Mouse (Mus musculus): ENCODE measurements around the gene Ror1. TPM values are rescaled to one million over a fixed set of nuclear protein-coding genes. Genes with fewer than 3 reads are reported as not detected.

Ror1 gene
- polyA plus RNA-seq, 1 experiment from 2014 or later: 24.3 TPM

- no peak overlapping the region for H3K4me2 ChIP-seq (replicated peaks)
- 85% methylated on average over 1 of the region's 1 CpGs for WGBS
- no peaks in the 10 kb centered on the region for H3K27me3 ChIP-seq
- ATAC-seq (ENCODE audit: insufficient number of reproducible peaks, insufficient read depth, low FRiP score, low TSS enrichment): no peak
- no peak overlapping the region for H3K27ac ChIP-seq
- H3K4me3 ChIP-seq: no peak overlapping the region
- 0 out of 2 replicates have a peak, but pooled peaks cover 6% of the 10 kb centered on the region for H3K4me1 ChIP-seq
- no peaks in the 10 kb centered on the region for H3K9me3 ChIP-seq
- no peaks in the 10 kb centered on the region for H3K36me3 ChIP-seq
- no peak overlapping the region for H3K9ac ChIP-seq
Observed at GRCm38 (mm10) chr4:100119431-100119830, 23.8 kb downstream of the Ror1 start.

GRCm38 (mm10) chr4:100120547-100120946 is 25.0 kb downstream of the Ror1 start:
- ATAC-seq (ENCODE audit: insufficient number of reproducible peaks, insufficient read depth, low FRiP score, low TSS enrichment): no peak
- H3K27me3 ChIP-seq: no peaks in the 10 kb centered on the region
- no peak overlapping the region for H3K4me2 ChIP-seq (replicated peaks)
- no peaks in the 10 kb centered on the region for H3K36me3 ChIP-seq
- 0 out of 2 replicates have a peak, but pooled peaks cover 6% of the 10 kb centered on the region for H3K4me1 ChIP-seq
- no peak overlapping the region for H3K27ac ChIP-seq
- H3K9ac ChIP-seq: no peak overlapping the region
- H3K4me3 ChIP-seq: no peak overlapping the region
- no peaks in the 10 kb centered on the region for H3K9me3 ChIP-seq
- 87% methylated on average over 5 of the region's 5 CpGs for WGBS

DNA sequence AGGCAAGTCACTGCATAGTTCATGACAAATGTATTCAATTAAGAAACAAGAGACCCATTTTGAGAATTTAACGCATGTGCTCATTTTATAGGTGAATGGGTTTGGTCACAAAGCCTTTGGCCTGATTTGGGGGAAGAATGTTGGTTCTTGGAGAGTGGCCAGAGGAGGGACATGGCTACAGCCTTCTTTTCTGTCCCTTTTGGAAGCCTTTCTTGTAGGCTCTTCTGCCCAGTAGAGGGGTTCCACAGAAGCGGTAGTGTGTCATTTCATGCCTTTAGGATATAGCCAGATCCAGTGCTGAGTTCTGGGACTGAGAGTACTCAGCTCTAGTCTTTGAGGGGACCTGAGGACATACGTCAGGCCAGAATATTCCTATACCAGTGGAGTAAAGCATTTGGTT is 26.8 kb downstream of the Ror1 start:
- 81% methylated on average over 3 of the region's 3 CpGs for WGBS
- no peak overlapping the region for H3K27ac ChIP-seq
- no peak for ATAC-seq (ENCODE audit: insufficient number of reproducible peaks, insufficient read depth, low FRiP score, low TSS enrichment)
- no peaks in the 10 kb centered on the region for H3K27me3 ChIP-seq
- peaks cover 17% of the 10 kb centered on the region; the same call in 1 of the 2 replicates for H3K4me1 ChIP-seq
- H3K4me2 ChIP-seq (replicated peaks): no peak overlapping the region
- no peak overlapping the region for H3K9ac ChIP-seq
- no peak overlapping the region for H3K4me3 ChIP-seq
- no peaks in the 10 kb centered on the region for H3K9me3 ChIP-seq
- H3K36me3 ChIP-seq: no peaks in the 10 kb centered on the region

- H3K9me3 ChIP-seq: no peaks in the 10 kb centered on the region
- no peaks in the 10 kb centered on the region for H3K27me3 ChIP-seq
- no peak overlapping the region for H3K9ac ChIP-seq
- peaks cover 17% of the 10 kb centered on the region for H3K4me1 ChIP-seq
- 57% methylated on average over 3 of the region's 3 CpGs for WGBS
- no peak overlapping the region for H3K4me3 ChIP-seq
- H3K27ac ChIP-seq: no peak overlapping the region
- H3K36me3 ChIP-seq: no peaks in the 10 kb centered on the region
- no peak for ATAC-seq (ENCODE audit: insufficient number of reproducible peaks, insufficient read depth, low FRiP score, low TSS enrichment)
- no peak overlapping the region for H3K4me2 ChIP-seq (replicated peaks)
Observed at GRCm38 (mm10) chr4:100123519-100123918, 27.9 kb downstream of the Ror1 start.

- no peaks in the 10 kb centered on the region for H3K9me3 ChIP-seq
- H3K4me3 ChIP-seq: no peak overlapping the region
- H3K36me3 ChIP-seq: no peaks in the 10 kb centered on the region
- peaks cover 21% of the 10 kb centered on the region for H3K4me1 ChIP-seq
- no peak overlapping the region for H3K27ac ChIP-seq
- no peak overlapping the region for H3K4me2 ChIP-seq (replicated peaks)
- no peaks in the 10 kb centered on the region for H3K27me3 ChIP-seq
- ATAC-seq (ENCODE audit: insufficient number of reproducible peaks, insufficient read depth, low FRiP score, low TSS enrichment): no peak
- no peak overlapping the region for H3K9ac ChIP-seq
Observed at GRCm38 (mm10) chr4:100124056-100124455, 28.5 kb downstream of the Ror1 start.

DNA sequence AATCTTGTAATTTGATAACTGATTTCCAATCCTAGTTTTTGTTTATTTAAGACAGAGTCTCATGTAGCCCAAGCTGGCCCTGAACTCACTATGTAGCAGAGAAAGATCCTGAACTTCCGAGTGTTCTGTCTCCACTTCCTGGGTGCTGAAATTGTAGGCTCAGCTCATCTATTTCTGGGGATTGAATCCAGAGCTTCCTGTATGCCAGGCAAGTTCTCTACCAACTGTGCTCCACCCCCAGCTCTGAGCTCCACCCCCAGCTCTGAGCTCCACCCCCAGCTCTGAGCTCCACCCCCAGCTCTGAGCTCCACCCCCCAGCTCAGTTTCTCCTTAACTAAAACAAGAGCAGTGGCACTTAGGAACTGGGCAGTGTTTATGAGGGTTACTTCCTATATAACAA is 29.3 kb downstream of the Ror1 start:
- no peaks in the 10 kb centered on the region for H3K9me3 ChIP-seq
- no peak for ATAC-seq (ENCODE audit: insufficient number of reproducible peaks, insufficient read depth, low FRiP score, low TSS enrichment)

GRCm38 (mm10) chr4:100126531-100127310 is 31.1 kb downstream of the Ror1 start:
- Histone ChIP-seq H3K4me3 (no peak overlapping the region), H3K27ac (no peak overlapping the region), H3K9me3 (no peaks in the 10 kb centered on the region), H3K27me3 (no peaks in the 10 kb centered on the region), H3K9ac (no peak overlapping the region), H3K4me1 (peaks cover 28% of the 10 kb centered on the region), H3K36me3 (no peaks in the 10 kb centered on the region), H3K4me2 (replicated peaks) (no peak overlapping the region)
- WGBS: 19% methylated on average over 12 of the region's 12 CpGs
- ATAC-seq (ENCODE audit: insufficient number of reproducible peaks, insufficient read depth, low FRiP score, low TSS enrichment): no peak

More for the DNA sequence above, 29.3 kb downstream of the Ror1 start:
- Histone ChIP-seq H3K9ac (no peak overlapping the region), H3K4me2 (replicated peaks) (no peak overlapping the region), H3K27me3 (no peaks in the 10 kb centered on the region), H3K4me3 (no peak overlapping the region), H3K4me1 (peaks cover 28% of the 10 kb centered on the region), H3K27ac (no peak overlapping the region), H3K36me3 (no peaks in the 10 kb centered on the region)
- 96% methylated on average over 1 of the region's 1 CpGs for WGBS

- no peak overlapping the region for H3K4me2 ChIP-seq (replicated peaks)
- no peak overlapping the region for H3K4me3 ChIP-seq
- no peaks in the 10 kb centered on the region for H3K36me3 ChIP-seq
- H3K9me3 ChIP-seq: no peaks in the 10 kb centered on the region
- peaks cover 35% of the 10 kb centered on the region for H3K4me1 ChIP-seq
- no peak overlapping the region for H3K9ac ChIP-seq
- H3K27me3 ChIP-seq: no peaks in the 10 kb centered on the region
- ATAC-seq (ENCODE audit: insufficient number of reproducible peaks, insufficient read depth, low FRiP score, low TSS enrichment): no peak
- H3K27ac ChIP-seq: peak overlapping the region; percentile 58; the same call in 1 of the 2 replicates
- WGBS: 93% methylated on average over 12 of the region's 12 CpGs
Observed at GRCm38 (mm10) chr4:100128026-100128922, 32.7 kb downstream of the Ror1 start.

- ATAC-seq (ENCODE audit: insufficient number of reproducible peaks, insufficient read depth, low FRiP score, low TSS enrichment): no peak
- no peak overlapping the region for H3K9ac ChIP-seq
- H3K9me3 ChIP-seq: no peaks in the 10 kb centered on the region
- H3K36me3 ChIP-seq: no peaks in the 10 kb centered on the region
- WGBS: 44% methylated on average over 5 of the region's 5 CpGs
- no peaks in the 10 kb centered on the region for H3K27me3 ChIP-seq
- peaks cover 32% of the 10 kb centered on the region for H3K4me1 ChIP-seq
- peak overlapping the region; percentile 58; the same call in 1 of the 2 replicates for H3K27ac ChIP-seq
- H3K4me3 ChIP-seq: no peak overlapping the region
- no peak overlapping the region for H3K4me2 ChIP-seq (replicated peaks)
Observed at GRCm38 (mm10) chr4:100129201-100129600, 33.6 kb downstream of the Ror1 start.

DNA sequence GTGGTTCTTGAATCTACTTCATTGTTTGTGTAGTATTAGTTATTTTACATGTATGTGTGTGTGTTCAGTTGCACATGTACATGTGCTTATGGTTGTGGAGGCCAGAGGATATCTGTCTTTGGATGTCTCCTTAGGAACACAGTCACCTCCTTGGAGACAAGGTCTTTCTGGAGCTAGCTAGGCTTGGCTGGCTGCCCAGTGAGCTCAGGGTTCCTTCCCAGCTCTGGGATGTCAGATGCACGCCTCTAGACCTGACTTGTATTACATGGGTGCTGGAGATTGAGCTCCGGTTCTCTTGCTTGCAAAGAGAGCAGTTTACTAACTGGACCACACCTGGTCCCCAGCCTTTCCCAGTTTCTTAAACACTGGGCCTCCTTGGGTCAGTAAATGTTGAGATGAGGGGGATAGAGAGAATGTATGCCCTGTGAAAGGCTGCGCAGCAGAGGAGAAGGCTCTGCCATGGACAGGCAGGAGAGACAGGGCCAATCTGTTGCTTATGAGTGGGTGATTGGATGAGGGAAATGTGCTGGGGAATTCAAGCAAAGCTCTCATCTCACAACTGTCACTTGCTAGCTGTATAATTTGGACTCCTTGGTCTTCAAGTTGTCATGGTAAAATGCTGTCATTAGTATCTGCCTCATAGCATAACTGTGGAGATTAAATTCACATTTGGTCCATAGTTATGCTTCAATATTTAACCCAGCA is 35.3 kb downstream of the Ror1 start:
- ATAC-seq (ENCODE audit: insufficient number of reproducible peaks, insufficient read depth, low FRiP score, low TSS enrichment): no peak
- Histone ChIP-seq H3K9ac (no peak overlapping the region), H3K36me3 (no peaks in the 10 kb centered on the region), H3K27me3 (no peaks in the 10 kb centered on the region), H3K4me3 (no peak overlapping the region), H3K27ac (no peak overlapping the region), H3K9me3 (no peaks in the 10 kb centered on the region), H3K4me1 (peaks cover 32% of the 10 kb centered on the region), H3K4me2 (replicated peaks) (no peak overlapping the region)
- WGBS: 76% methylated on average over 3 of the region's 3 CpGs

- 93% methylated on average over 2 of the region's 2 CpGs for WGBS
- Histone ChIP-seq H3K4me1 (peaks cover 28% of the 10 kb centered on the region), H3K4me2 (replicated peaks) (no peak overlapping the region), H3K4me3 (no peak overlapping the region), H3K9me3 (no peaks in the 10 kb centered on the region), H3K9ac (no peak overlapping the region), H3K27me3 (no peaks in the 10 kb centered on the region), H3K36me3 (no peaks in the 10 kb centered on the region), H3K27ac (no peak overlapping the region)
- ATAC-seq (ENCODE audit: insufficient number of reproducible peaks, insufficient read depth, low FRiP score, low TSS enrichment): no peak
Observed at GRCm38 (mm10) chr4:100131488-100131887, 35.9 kb downstream of the Ror1 start.
